1 mouse cellular context compared by ENCODE assay signal in genomic region chr11:69088856-69089615, GRCm38 (mm10).
A peak's percentile ranks its signal among the peaks of the same experiment; 100 is the strongest.
TF ChIP-seq lines count a peak whose summit lies in the region.

No protein-coding gene starts in this region.

TF ChIP-seq in MEL, 35 proteins besides CTCF, POLR2A, EP300 and RAD21:
- TF ChIP-seq TAL1 (IDR thresholded peaks at IDR 0.05; ENCODE audit: low read length): peak; percentile 55
- no peak for TF ChIP-seq USF1 (IDR thresholded peaks at IDR 0.05; ENCODE audit: low read depth, low read length)
- TF ChIP-seq ETS1 (IDR thresholded peaks at IDR 0.05; ENCODE audit: low read depth, low read length): 0 out of 2 replicates have a peak, but pooled peaks have one; percentile 28
- no peak for TF ChIP-seq MYB (IDR thresholded peaks at IDR 0.05; ENCODE audit: low read depth, low read length)
- TF ChIP-seq RCOR1 (IDR thresholded peaks at IDR 0.05; ENCODE audit: low read depth, low read length): no peak
